Mouse (Mus musculus) right cerebral cortex, adult 2 months (tissue): ENCODE data around the gene Hist1h2bp.

ENCODE experiments used
- DNase-seq, 2 experiments: peaks; one replicate each; pipeline ENCODE4 v3.0.0; 2021 to 2022; ENCODE audit warnings: low spot score in 2 of 2

Hist1h2bp gene

DNA sequence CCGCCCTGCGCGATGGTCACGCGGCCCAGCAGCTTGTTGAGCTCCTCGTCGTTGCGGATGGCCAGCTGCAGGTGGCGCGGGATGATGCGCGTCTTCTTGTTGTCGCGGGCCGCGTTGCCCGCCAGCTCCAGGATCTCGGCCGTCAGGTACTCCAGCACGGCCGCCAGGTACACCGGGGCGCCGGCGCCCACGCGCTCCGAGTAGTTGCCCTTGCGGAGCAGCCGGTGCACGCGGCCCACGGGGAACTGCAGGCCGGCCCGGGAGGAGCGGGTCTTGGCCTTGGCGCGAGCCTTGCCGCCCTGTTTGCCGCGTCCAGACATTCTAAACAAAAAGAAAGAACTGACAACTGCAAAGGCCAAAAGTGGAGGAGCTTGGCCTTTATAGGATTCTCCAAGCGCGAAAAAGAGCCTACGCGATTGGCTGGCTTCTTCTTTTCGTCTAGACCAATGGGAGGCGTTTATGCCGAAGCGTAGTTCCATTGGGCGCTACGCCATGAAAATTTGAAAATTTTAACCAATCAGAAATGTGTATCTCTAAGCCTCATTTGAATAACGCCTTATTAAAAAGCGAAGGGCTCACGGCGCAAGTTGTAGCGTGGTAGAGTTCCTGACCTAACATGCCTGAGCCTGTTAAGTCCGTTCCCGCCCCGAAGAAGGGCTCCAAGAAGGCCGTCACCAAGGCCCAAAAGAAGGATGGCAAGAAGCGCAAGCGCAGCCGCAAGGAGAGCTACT lies at the start of gene Hist1h2bp, which contains the start of gene Hist1h2an:
TSS of gene Hist1h2bp (plus strand) at position 563 of the 731 bp plus-strand sequence.
TSS of gene Hist1h2an (minus strand) at position 320 of the 731 bp plus-strand sequence.
- peak; percentile 88 to 92 for DNase-seq

DNA sequence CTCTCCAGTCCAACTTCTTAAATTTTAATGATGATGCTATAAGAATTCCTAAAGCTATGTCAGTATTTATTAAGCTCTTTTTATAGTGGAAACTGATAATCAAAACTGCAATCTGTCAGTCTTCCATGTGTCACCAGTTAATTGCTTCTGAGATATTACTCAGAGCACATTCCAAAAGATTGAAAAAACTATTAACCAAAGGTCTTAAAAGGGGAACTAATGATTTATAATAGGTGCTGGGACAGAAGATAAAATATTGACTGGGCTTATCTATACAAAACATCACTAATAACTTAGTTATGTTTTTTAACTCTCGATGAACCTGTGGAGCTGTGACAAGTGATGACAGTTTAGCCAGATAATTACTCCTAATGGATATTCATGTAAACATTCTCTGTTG lies 42.3 kb upstream of the Hist1h2bp start:
- DNase-seq, result no peak

DNA sequence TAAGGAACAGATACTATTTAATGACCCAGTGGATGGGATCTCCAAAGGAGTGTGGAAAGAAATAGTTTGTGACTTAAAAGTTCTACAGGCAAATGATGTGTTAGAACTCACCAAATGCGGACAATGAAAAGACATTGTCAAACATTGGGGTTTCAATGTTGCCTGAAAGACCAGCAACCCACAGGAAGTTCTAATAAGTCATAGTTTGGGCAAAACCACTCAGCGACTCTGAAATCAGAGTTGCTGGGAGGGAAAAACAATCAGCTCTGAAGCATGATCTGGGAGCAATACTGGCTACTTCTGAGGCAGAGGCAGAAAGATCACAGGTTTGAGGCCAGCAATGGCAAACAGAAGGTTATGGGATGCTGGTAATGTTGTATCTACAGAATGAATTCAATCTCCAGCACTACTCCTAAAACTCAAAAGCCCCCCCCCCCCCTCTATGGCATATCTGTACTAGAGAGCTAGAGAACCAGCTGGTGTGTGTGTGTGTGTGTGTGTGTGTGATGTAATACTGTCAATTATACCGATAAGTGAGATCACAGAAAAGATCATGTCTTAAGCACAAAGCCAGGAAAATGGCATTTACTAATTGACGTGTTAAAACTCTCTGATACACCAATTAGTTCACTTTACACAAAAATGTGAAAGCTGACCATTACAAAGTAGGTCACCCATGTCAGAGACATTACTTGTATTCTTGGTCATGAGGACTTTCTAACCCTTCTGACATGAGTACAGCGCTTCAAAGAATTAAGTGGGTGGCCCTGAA lies 37.7 kb upstream of the Hist1h2bp start:
- no peak for DNase-seq

DNA sequence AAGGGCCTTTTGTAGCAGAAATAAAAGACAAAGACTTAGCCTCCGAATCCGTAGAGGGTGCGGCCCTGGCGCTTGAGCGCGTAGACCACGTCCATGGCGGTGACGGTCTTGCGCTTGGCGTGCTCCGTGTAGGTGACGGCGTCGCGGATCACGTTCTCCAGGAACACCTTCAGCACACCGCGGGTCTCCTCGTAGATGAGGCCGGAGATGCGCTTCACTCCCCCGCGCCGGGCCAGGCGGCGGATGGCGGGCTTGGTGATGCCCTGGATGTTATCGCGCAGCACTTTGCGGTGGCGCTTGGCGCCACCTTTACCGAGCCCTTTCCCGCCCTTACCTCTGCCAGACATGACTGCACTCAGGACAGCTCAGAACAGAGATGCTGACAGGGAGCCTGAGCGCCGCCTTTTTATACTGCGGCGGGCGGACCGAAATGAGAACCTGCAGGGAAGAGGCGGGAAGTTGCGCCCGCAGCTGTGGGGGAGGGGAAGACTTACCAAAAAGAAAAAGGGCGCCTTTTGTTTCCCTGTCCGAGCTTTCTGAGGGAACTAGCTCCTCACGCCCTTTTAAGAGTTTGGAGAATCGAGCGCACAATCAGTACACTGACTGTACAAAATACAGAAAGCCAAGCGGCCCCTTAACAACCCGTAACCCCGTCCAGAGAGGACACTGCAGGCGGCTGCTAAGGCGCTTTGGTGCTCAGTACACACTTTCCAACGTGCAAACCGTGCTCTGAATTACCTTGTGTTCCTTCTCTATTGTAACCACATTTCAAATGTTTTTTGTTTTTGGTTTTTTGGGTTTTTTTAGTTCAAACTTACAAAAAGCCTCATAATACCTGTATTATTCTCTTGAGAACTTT lies 36.9 kb upstream of the Hist1h2bp start, which contains the start of gene Hist1h4k:
TSS of gene Hist1h4k (minus strand) at position 347 of the 859 bp plus-strand sequence.
- DNase-seq, result peak; percentile 93 to 95

DNA sequence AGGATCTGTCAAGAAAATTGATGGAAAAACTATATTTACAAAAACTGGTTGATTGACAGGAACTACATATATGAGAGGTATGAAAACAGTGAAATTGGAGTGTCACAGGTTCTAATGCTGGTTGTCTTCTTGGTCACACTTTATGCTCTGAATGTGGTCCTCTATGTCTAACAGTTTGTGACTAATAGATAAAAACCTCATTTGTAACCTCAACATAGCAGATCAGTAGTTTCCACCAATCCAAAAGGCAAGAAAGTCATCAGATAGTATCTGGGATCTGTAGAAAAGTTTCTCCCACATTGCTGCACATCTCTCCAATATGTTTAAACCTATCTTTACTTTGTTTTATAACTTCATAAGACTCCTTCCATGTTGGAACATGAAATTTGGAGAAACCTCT lies 35.8 kb upstream of the Hist1h2bp start:
- DNase-seq, result no peak

DNA sequence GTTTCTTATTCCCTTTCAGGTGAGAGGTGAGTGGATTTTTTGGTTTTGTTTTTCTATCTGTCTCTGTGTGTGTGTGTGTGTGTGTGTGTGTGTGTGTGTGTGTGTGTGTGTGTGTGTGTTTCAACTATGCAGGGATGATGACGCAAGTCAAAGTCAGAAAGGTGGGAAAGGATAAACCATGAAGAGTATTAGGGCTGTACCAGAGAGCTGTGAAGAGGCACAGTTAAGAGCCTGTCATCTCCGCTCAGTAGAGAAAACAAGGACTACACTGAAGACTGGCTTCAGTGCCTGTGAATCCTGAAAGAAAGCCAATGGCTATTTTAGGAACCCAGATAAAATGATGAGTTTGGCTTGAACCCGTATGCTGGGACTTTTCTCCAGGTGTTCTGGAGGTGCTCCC lies 35.4 kb upstream of the Hist1h2bp start:
- DNase-seq, result no peak

DNA sequence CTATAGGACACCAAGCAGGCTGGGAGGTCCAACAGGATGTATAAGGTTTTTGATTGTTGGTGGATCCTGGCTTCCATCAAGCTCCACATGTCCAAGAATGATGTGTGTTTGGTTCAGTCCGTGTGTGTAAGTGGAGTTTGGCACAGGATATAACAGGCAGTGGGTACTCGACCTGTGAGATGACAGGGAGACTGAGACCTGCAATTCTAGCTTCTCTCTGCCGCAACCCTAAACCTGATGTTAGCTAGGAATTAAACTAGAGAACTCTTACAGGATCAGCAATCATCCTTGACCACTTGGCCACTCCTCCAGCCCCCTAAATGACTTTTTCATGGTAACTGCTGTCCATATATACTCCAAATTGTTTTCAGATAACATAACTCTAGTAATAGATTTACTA lies 34.9 kb upstream of the Hist1h2bp start:
- no peak for DNase-seq

DNA sequence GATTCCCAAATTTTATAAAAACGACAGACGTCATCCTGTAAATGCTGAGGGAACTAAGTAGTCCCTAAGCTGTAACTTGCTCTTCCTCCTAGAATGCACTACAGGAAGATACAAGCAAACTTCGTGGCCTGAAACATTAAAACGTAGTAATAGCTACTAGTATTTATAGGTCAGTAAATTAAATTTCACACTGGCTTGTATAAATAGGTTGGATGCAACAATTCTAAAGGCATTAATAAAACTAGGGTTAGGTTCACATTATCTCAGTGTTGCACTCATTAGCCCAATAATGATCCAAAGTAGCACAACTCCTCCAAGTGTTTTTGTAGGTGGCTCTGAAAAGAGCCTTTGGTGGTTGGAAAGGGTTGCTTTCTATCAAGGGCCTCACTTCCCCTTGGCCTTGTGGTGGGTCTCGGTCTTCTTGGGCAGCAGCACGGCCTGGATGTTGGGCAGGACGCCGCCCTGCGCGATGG lies 34.2 kb upstream of the Hist1h2bp start:
- no peak for DNase-seq

DNA sequence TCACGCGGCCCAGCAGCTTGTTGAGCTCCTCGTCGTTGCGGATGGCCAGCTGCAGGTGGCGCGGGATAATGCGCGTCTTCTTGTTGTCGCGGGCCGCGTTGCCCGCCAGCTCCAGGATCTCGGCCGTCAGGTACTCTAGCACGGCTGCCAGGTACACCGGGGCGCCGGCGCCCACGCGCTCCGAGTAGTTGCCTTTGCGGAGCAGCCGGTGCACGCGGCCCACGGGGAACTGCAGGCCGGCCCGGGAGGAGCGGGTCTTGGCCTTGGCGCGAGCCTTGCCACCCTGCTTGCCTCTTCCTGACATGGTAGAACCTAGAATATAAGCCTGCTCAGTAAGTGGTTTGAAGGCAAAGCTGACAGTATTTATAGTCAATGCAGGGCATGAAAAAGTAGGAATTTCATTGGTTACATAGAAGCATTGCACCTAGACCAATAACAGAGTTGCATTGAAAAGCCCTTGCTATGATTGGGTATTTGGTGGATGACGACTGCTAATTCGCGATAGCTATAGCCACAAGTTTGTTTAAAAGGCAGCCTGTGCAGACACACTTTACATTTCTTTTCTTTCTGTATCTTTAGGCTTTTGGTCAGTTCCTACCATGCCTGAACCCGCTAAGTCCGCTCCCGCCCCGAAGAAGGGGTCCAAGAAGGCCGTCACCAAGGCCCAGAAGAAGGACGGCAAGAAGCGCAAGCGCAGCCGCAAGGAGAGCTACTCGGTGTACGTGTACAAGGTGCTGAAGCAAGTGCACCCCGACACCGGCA lies 33.6 kb upstream of the Hist1h2bp start, which contains the start of the genes Hist1h2ak and Hist1h2bn:
TSS of gene Hist1h2ak (minus strand) at position 304 of the 762 bp plus-strand sequence.
TSS of gene Hist1h2bn (plus strand) at position 600 of the 762 bp plus-strand sequence.
- peak; percentile 75 to 78 for DNase-seq

DNA sequence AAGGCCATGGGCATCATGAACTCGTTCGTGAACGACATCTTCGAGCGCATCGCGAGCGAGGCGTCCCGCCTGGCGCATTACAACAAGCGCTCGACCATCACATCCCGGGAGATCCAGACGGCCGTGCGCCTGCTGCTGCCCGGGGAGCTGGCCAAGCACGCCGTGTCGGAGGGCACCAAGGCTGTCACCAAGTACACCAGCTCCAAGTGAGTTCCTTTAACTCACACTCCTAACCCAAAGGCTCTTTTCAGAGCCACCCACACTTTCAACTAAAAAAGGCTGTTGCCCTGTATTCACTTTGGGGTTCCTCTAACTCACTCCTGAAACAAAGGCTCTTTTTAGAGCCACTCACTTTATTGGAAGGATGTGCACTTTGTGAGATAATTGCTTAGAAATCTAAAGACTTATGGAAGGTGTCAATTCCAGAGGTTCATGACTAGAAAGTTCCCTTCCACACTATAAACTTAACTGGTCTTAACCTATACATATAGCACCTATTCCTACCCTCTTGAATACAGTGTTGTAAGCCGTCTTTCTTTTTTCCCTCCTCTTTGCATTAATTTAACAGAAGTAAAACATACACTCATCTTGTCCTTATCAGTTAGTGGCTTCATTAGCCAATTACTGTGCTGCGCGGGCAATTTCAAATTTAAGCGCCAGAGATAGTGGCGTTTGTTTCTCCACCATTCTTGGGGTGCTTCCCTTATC lies 32.8 kb upstream of the Hist1h2bp start:
- DNase-seq, result peak; percentile 37 to 40

DNA sequence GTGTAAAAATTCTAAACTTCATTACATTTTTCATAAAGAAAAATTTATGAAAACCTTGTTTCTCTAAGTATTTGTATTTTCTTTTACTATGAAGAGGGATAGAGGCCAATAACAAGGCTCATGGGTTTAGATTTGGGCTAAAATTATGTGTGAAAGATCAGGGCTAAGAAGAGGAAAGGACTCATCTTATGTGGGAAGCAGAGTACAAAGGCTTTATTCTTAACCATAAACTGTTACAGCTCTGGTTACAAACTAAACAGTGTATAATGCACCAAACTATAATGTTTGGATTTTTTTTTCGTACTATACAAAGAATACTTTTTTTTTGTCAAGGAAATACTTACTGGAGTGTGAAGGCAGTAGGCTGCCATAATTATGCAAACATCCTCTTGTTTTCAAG lies 31.6 kb upstream of the Hist1h2bp start:
- no peak for DNase-seq

DNA sequence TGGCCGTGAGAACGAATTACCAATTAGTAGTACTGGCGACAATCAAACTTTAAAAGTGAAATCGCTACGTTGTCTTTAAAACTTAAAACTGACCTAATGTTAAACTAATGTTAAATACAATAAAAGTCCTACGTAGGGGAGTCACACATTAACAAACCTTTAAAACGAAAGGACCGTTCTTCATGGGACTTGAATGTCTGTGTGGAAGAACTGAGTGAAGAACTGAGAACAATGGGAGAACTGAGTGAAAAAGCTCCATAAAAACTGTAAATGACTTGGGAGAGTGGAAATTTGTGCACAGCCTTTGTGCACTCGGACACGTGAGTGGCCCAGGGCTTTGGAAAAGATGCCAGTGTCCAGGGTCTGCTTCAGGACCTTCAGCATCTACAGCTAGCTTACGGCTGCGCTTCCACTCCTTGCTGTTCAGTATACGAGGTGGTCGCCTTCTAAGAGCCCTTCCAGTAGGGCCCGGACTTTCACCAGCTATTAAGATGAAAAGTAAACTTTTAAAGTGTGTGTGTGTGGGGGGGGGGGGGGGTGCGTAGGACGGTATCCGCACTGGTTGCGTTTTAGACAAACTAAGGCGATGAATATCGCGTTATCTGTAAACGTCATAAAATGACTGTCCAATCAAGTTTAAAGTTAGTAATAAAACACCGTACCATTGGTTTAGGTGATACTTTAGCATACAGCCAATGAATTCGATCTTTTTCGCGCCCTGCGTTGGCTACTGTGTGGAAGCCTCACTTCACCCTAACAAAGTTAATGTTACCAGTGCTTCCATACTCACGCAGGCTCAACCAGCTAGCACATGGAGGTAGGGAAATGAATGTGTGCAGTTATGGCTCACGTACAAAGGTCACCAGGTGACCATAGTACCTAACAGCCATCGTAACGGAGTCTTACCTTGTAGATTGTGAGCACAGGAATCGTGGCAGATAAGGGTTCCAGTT lies 8.2 kb upstream of the Hist1h2bp start:
- peak; percentile 71 to 80 for DNase-seq

DNA sequence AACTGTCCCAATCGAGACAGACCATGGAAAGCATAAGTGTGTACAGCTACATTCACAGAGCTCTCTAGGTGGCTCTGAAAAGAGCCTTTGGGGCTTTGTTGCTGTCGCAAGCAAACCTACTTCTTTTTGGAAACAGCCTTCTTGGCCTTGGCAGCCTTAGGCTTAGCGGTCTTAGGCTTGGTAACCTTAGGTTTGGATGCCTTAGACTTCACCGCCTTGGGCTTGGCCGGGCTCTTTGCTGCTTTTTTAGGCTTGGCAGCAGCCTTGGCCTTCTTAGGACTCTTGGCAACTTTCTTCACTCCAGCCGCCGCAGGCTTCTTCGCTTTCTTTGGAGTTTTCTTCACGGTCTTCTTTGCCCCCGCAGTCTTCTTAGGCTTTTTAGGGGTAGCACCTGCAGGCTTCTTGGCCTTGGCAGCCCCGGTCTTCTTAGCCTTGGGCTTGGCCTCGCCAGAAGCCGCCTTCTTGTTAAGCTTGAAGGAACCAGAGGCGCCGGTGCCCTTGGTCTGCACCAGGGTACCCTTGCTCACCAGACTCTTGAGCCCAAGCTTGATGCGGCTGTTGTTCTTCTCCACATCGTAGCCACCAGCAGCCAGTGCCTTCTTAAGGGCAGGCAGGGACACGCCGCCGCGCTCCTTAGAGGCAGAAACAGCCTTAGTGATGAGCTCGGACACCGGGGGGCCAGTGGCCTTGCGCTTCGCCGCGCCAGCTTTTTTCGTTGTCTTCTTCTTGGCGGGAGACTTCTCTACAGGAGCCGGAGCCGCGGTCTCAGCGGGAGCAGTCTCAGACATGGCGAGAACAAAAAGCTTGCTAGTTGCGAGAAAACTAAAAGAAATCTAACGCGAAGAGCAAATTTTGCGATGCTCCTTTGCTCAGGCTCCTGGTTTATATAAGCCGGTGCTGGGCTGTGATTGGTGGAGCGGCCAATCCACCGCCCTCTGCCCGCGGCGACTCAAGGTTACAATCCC lies 7.2 kb upstream of the Hist1h2bp start, which contains the start of gene Hist1h1b:
TSS of gene Hist1h1b (minus strand) at position 859 of the 965 bp plus-strand sequence.
- DNase-seq, result peak; percentile 69 to 74

DNA sequence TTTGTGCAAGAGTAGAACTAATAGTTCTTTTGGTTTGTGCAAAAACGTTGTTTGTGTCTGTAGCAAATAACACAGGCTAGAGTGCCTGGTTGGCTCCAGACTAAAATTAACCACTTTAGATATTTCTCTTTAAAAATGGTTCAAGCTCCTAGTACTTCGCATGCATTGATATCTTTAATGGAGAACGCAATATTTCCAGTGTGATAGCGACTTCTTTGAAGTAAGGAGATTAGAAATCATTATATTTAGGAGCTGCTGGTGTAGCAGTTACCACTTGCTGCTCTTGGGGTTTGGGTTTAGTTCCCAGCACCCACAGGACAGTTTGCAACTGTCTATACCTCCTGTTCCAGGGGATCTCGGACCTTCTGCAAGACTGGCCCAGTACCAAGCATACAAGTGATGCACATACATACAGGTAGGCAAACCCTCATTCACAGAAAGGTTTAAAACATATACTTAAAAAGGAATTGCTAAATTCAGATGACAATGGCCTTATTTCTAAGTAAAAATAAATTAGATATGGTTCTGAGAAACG lies 6.2 kb upstream of the Hist1h2bp start:
- no peak for DNase-seq

DNA sequence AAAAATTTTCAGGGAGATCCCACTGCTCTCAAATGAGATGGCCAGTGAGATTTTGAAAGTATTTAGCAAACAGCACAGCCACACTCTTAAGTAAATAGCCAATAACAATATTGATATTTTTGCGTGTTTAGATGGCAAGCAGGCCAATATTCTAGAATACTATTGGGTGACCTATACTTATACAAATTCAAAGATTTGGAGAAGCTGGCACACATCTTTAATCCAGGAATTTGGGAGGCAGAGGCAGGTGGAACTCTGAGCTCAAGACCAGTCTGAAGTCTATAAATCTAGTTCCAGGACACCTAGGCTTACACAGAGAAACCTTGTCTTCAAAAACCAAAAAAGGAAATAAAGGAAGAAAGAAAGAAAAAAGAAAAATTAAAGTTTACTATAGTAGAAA lies 5.6 kb upstream of the Hist1h2bp start:
- DNase-seq, result no peak

DNA sequence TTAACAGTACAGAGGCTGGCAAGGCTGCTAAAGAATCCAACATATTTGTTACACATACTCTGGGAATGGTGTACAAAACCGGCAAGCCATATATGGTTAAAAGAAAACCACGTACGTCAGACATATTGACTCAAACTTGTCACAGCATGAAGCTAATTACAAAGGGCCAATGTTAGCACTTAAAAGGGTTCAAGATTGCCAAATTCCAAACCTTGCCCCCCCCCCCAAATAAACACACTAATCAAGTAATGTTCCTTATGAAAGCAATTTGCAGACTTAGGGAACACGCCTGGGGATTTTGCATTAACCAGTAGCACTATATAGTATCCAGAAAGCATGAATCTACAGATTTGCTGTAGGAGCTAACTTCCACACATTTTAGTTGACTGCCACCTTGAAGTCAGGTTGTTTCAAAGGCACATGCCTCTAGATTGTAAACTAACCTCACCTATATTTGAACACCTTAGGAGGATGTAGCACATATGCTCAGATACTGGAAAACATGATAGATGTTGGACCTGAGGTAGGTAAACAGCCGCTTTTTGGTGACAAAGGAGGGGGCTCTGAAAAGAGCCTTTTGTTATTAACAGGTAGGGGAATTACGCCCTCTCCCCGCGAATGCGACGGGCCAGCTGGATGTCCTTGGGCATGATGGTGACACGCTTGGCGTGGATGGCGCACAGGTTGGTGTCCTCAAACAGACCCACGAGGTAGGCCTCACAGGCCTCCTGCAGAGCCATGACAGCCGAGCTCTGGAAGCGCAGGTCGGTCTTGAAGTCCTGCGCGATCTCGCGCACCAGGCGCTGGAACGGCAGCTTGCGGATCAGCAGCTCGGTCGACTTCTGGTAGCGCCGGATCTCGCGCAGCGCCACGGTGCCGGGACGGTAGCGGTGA lies 4.7 kb upstream of the Hist1h2bp start:
- DNase-seq, result peak; percentile 29 to 33
